Mouse (Mus musculus): ENCODE results near the gene Hyls1.
A peak's percentile ranks its signal among the peaks of the same experiment; 100 is the strongest.

DNA sequence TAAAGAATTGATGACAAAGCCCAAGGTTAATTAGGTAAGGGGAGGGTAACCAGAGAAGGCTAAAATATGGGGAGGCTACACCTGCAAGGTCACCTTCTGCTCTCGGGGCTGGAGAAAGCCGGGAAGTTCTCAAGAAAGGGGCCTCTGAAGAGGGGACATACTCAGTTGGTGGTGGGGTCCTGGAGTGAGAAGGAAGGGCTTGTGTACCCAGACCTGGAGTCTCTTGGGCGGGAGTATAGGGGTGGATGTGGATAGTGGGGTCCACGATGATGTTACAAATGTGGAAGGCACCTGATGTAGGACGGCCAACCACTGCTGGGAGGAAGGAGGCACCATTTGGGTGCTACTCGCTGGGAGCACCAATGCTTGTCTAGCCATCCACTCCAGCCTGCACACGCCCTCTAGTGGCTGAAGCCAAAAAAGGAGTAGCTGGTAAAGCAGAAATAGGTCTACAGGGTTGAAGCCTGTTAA, 46.2 kb downstream of the Hyls1 start:
- TF ChIP-seq CTCF (IDR thresholded peaks at IDR 0.05; ENCODE audit: extremely low read depth, insufficient read depth, low read length), result peak; percentile 81
- TF ChIP-seq POLR2A (IDR thresholded peaks at IDR 0.05; ENCODE audit: extremely low read depth, insufficient read depth, low read length), result no peak

Measured in cortical plate, adult 2 months (tissue).